Mouse (Mus musculus): ENCODE measurements around the gene Amotl2. TPM values are rescaled to one million over a fixed set of nuclear protein-coding genes. Genes with fewer than 3 reads are reported as not detected.
"Not testable (repeated sequence)": the region's sequence is repeated elsewhere in the genome, so short reads cannot be mapped to it uniquely, and the experiment has no call there.

Gene Amotl2
- polyA plus RNA-seq, 1 experiment from 2014 or later = 33.5 TPM

- H3K4me3 ChIP-seq (ENCODE audit: control insufficient read depth in 1 of 2, insufficient read depth in 1 of 2, low read depth in 1 of 2, low read length in 2 of 2) = no peak overlapping the region
- no peaks in the 10 kb centered on the region for H3K36me3 ChIP-seq (ENCODE audit: control insufficient read depth, insufficient read depth, low read length)
- 65% methylated on average over 9 of the region's 9 CpGs for WGBS
- no peak overlapping the region for H3K27ac ChIP-seq (replicated peaks in 1 of 2; ENCODE audit: control insufficient read depth in 1 of 2, insufficient read depth in 1 of 2, low read depth in 2 of 2, low read length in 2 of 2)
- no peak overlapping the region for H3K4me2 ChIP-seq (ENCODE audit: low read length)
- H3K9me3 ChIP-seq (ENCODE audit: control insufficient read depth, low read length) = no peaks in the 10 kb centered on the region
- peaks cover 21 to 28% of the 10 kb centered on the region in 2 experiments for H3K4me1 ChIP-seq (ENCODE audit: control insufficient read depth in 2 of 2, insufficient read depth in 2 of 2, low read length in 2 of 2)
- H3K27me3 ChIP-seq (ENCODE audit: control insufficient read depth, insufficient read depth, low read length) = no peaks in the 10 kb centered on the region
- ATAC-seq (ENCODE audit: insufficient number of reproducible peaks, insufficient read depth, low FRiP score, low read depth) = no peak
- H3K9ac ChIP-seq (ENCODE audit: low read length) = no peak overlapping the region
These were observed 39.3 kb downstream of the Amotl2 start for GRCm38 (mm10) chr9:102755591-102756270.

GRCm38 (mm10) chr9:102756352-102756751 is 39.9 kb downstream of the Amotl2 start:
- H3K27ac ChIP-seq (replicated peaks in 1 of 2; ENCODE audit: control insufficient read depth in 1 of 2, insufficient read depth in 1 of 2, low read depth in 2 of 2, low read length in 2 of 2) = no peak overlapping the region
- peaks cover 21 to 28% of the 10 kb centered on the region in 2 experiments for H3K4me1 ChIP-seq (ENCODE audit: control insufficient read depth in 2 of 2, insufficient read depth in 2 of 2, low read length in 2 of 2)
- H3K27me3 ChIP-seq (ENCODE audit: control insufficient read depth, insufficient read depth, low read length) = no peaks in the 10 kb centered on the region
- no peak for ATAC-seq (ENCODE audit: insufficient number of reproducible peaks, insufficient read depth, low FRiP score, low read depth)
- no peaks in the 10 kb centered on the region for H3K36me3 ChIP-seq (ENCODE audit: control insufficient read depth, insufficient read depth, low read length)
- H3K9ac ChIP-seq (ENCODE audit: low read length) = no peak overlapping the region
- no peaks in the 10 kb centered on the region for H3K9me3 ChIP-seq (ENCODE audit: control insufficient read depth, low read length)
- no peak overlapping the region for H3K4me3 ChIP-seq (ENCODE audit: control insufficient read depth in 1 of 2, insufficient read depth in 1 of 2, low read depth in 1 of 2, low read length in 2 of 2)
- no peak overlapping the region for H3K4me2 ChIP-seq (ENCODE audit: low read length)
- WGBS = 38% methylated on average over 14 of the region's 14 CpGs

DNA sequence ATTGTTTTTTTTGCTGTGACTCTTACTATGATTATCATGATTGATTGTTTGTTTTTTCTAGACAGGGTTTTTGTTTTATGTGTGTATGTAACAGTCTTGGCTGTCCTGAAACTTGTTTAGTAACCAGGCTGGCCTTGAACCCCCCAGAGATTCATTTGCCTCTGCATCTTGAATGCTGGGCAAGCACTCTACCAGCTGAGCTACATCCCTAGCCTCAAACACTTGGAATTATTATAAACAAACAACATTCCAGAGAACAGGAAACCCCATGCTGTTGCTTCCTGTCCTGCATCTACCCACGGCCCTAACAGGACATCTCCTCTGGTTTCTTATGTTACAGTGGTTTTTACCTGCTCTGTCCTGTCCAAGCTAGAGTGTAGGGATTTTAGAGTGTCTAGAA is 42.4 kb downstream of the Amotl2 start:
- WGBS = 51% methylated on average over 1 of the region's 1 CpGs
- Histone ChIP-seq H3K27ac (replicated peaks in 1 of 2; ENCODE audit: control insufficient read depth in 1 of 2, insufficient read depth in 1 of 2, low read depth in 2 of 2, low read length in 2 of 2) (peak overlapping the region; percentile 65 to 72; a peak in 3 of 4 replicates), H3K4me3 (ENCODE audit: control insufficient read depth in 1 of 2, insufficient read depth in 1 of 2, low read depth in 1 of 2, low read length in 2 of 2) (no peak overlapping the region), H3K4me2 (ENCODE audit: low read length) (no peak overlapping the region; the same call in 1 of the 2 replicates), H3K9me3 (ENCODE audit: control insufficient read depth, low read length) (no peaks in the 10 kb centered on the region), H3K4me1 (ENCODE audit: control insufficient read depth in 2 of 2, insufficient read depth in 2 of 2, low read length in 2 of 2) (peaks cover 30 to 40% of the 10 kb centered on the region in 2 experiments), H3K27me3 (ENCODE audit: control insufficient read depth, insufficient read depth, low read length) (no peaks in the 10 kb centered on the region), H3K36me3 (ENCODE audit: control insufficient read depth, insufficient read depth, low read length) (no peaks in the 10 kb centered on the region), H3K9ac (ENCODE audit: low read length) (peak overlapping the region; percentile 4; the same call in 1 of the 2 replicates)
- no peak for ATAC-seq (ENCODE audit: insufficient number of reproducible peaks, insufficient read depth, low FRiP score, low read depth)

GRCm38 (mm10) chr9:102759581-102760001 is 43.1 kb downstream of the Amotl2 start:
- Histone ChIP-seq H3K4me2 (ENCODE audit: low read length) (peak overlapping the region; percentile 7; the same call in 1 of the 2 replicates), H3K27me3 (ENCODE audit: control insufficient read depth, insufficient read depth, low read length) (no peaks in the 10 kb centered on the region), H3K4me3 (ENCODE audit: control insufficient read depth in 1 of 2, insufficient read depth in 1 of 2, low read depth in 1 of 2, low read length in 2 of 2) (no peak overlapping the region), H3K36me3 (ENCODE audit: control insufficient read depth, insufficient read depth, low read length) (no peaks in the 10 kb centered on the region), H3K4me1 (ENCODE audit: control insufficient read depth in 2 of 2, insufficient read depth in 2 of 2, low read length in 2 of 2) (peaks cover 30 to 41% of the 10 kb centered on the region in 2 experiments), H3K9me3 (ENCODE audit: control insufficient read depth, low read length) (no peaks in the 10 kb centered on the region), H3K27ac (replicated peaks in 1 of 2; ENCODE audit: control insufficient read depth in 1 of 2, insufficient read depth in 1 of 2, low read depth in 2 of 2, low read length in 2 of 2) (peak overlapping the region; percentile 65 to 72), H3K9ac (ENCODE audit: low read length) (peak overlapping the region; percentile 4; the same call in 1 of the 2 replicates)
- ATAC-seq (ENCODE audit: insufficient number of reproducible peaks, insufficient read depth, low FRiP score, low read depth) = peak; percentile 31; the same call in 1 of the 2 replicates
- 11% methylated on average over 5 of the region's 5 CpGs for WGBS

GRCm38 (mm10) chr9:102761599-102761998 is 45.1 kb downstream of the Amotl2 start:
- 80% methylated on average over 7 of the region's 7 CpGs for WGBS
- Histone ChIP-seq H3K27ac (replicated peaks in 1 of 2; ENCODE audit: control insufficient read depth in 1 of 2, insufficient read depth in 1 of 2, low read depth in 2 of 2, low read length in 2 of 2) (no peak overlapping the region), H3K36me3 (ENCODE audit: control insufficient read depth, insufficient read depth, low read length) (no peaks in the 10 kb centered on the region), H3K4me2 (ENCODE audit: low read length) (no peak overlapping the region), H3K27me3 (ENCODE audit: control insufficient read depth, insufficient read depth, low read length) (no peaks in the 10 kb centered on the region), H3K9me3 (ENCODE audit: control insufficient read depth, low read length) (no peaks in the 10 kb centered on the region), H3K9ac (ENCODE audit: low read length) (no peak overlapping the region), H3K4me3 (ENCODE audit: control insufficient read depth in 1 of 2, insufficient read depth in 1 of 2, low read depth in 1 of 2, low read length in 2 of 2) (no peak overlapping the region), H3K4me1 (ENCODE audit: control insufficient read depth in 2 of 2, insufficient read depth in 2 of 2, low read length in 2 of 2) (peaks cover 19 to 29% of the 10 kb centered on the region in 2 experiments)
- no peak for ATAC-seq (ENCODE audit: insufficient number of reproducible peaks, insufficient read depth, low FRiP score, low read depth)

DNA sequence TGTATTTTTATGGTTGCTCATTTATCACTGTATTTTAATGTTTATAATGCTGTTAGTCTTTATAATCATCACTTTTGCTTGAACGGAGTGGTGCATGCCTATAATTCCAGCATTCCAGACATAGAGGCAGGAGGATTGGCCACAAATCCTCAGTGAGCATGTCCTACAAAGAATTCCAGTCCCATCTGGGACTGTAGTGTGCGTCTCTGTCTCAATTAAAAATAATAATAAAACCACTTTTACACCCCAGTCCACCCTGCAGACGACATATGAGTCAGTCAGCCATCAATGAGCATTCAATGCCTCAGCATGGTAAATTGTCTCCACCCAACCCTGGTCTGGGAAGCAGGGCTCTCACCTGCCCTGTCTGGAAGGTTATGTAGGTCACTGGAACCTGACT is 46.4 kb downstream of the Amotl2 start:
- 45% methylated on average over 3 of the region's 3 CpGs for WGBS
- Histone ChIP-seq H3K4me1 (ENCODE audit: control insufficient read depth in 2 of 2, insufficient read depth in 2 of 2, low read length in 2 of 2) (peaks cover 24 to 37% of the 10 kb centered on the region in 2 experiments), H3K4me2 (ENCODE audit: low read length) (no peak overlapping the region), H3K27ac (replicated peaks in 1 of 2; ENCODE audit: control insufficient read depth in 1 of 2, insufficient read depth in 1 of 2, low read depth in 2 of 2, low read length in 2 of 2) (no peak overlapping the region), H3K4me3 (ENCODE audit: control insufficient read depth in 1 of 2, insufficient read depth in 1 of 2, low read depth in 1 of 2, low read length in 2 of 2) (no peak overlapping the region), H3K9me3 (ENCODE audit: control insufficient read depth, low read length) (no peaks in the 10 kb centered on the region), H3K9ac (ENCODE audit: low read length) (no peak overlapping the region), H3K27me3 (ENCODE audit: control insufficient read depth, insufficient read depth, low read length) (no peaks in the 10 kb centered on the region), H3K36me3 (ENCODE audit: control insufficient read depth, insufficient read depth, low read length) (no peaks in the 10 kb centered on the region)
- no peak for ATAC-seq (ENCODE audit: insufficient number of reproducible peaks, insufficient read depth, low FRiP score, low read depth)

DNA sequence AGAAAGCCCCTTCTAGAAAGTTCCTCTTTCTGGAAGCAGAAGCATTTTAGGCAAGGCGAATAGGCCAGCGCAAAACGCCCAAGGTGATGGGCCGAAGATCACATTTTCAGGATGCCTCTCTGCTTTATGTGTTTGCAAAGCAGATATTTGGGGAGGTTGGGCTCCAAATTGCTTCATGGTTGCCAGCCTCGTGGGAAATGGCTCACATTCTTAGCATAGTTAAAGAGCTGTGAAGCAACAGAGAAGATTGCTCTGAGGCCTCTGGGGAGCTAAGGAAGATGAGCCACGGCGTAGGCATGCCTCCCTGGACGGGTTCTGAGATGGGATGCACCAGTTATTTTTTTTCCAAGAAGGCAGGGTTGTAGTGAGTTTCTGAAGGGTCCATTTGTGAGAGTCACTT is 47.0 kb downstream of the Amotl2 start:
- no peaks in the 10 kb centered on the region for H3K36me3 ChIP-seq (ENCODE audit: control insufficient read depth, insufficient read depth, low read length)
- H3K4me3 ChIP-seq (ENCODE audit: control insufficient read depth in 1 of 2, insufficient read depth in 1 of 2, low read depth in 1 of 2, low read length in 2 of 2) = no peak overlapping the region
- ATAC-seq (ENCODE audit: insufficient number of reproducible peaks, insufficient read depth, low FRiP score, low read depth) = no peak
- no peak overlapping the region for H3K9ac ChIP-seq (ENCODE audit: low read length)
- peaks cover 24 to 37% of the 10 kb centered on the region in 2 experiments for H3K4me1 ChIP-seq (ENCODE audit: control insufficient read depth in 2 of 2, insufficient read depth in 2 of 2, low read length in 2 of 2)
- H3K9me3 ChIP-seq (ENCODE audit: control insufficient read depth, low read length) = no peaks in the 10 kb centered on the region
- H3K4me2 ChIP-seq (ENCODE audit: low read length) = no peak overlapping the region
- H3K27ac ChIP-seq (replicated peaks in 1 of 2; ENCODE audit: control insufficient read depth in 1 of 2, insufficient read depth in 1 of 2, low read depth in 2 of 2, low read length in 2 of 2) = no peak overlapping the region
- H3K27me3 ChIP-seq (ENCODE audit: control insufficient read depth, insufficient read depth, low read length) = no peaks in the 10 kb centered on the region
- 54% methylated on average over 8 of the region's 8 CpGs for WGBS

DNA sequence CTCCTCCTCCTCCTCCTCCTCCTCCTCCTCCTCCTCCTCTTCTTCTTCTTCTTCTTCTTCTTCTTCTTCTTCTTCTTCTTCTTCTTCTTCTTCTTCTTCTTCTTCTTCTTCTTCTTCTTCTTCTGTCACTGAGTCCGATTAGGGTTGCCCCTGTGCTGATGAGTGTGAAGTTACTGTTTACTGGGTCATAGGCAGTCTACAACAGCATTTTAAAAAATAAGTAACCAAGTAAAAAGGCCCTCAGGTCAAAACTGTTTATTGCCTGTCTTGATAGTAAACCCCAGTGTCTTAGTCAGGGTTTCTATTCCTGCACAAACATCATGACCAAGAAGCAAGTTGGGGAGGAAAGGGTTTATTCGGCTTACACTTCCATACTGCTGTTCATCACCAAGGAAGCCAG is 48.1 kb downstream of the Amotl2 start:
- H3K4me1 ChIP-seq (ENCODE audit: control insufficient read depth in 2 of 2, insufficient read depth in 2 of 2, low read length in 2 of 2) = peaks cover 20 to 27% of the 10 kb centered on the region in 2 experiments
- not testable (repeated sequence) for H3K36me3 ChIP-seq (ENCODE audit: control insufficient read depth, insufficient read depth, low read length); H3K9me3 ChIP-seq (ENCODE audit: control insufficient read depth, low read length); H3K4me2 ChIP-seq (ENCODE audit: low read length); ATAC-seq (ENCODE audit: insufficient number of reproducible peaks, insufficient read depth, low FRiP score, low read depth); H3K9ac ChIP-seq (ENCODE audit: low read length); H3K4me3 ChIP-seq (ENCODE audit: control insufficient read depth in 1 of 2, insufficient read depth in 1 of 2, low read depth in 1 of 2, low read length in 2 of 2); H3K27ac ChIP-seq (replicated peaks in 1 of 2; ENCODE audit: control insufficient read depth in 1 of 2, insufficient read depth in 1 of 2, low read depth in 2 of 2, low read length in 2 of 2); H3K27me3 ChIP-seq (ENCODE audit: control insufficient read depth, insufficient read depth, low read length)
- WGBS = 91% methylated on average over 1 of the region's 2 CpGs

Data from heart, embryonic 14.5 days (tissue).